Mouse (Mus musculus) stomach, postnatal 0 days (tissue): ENCODE measurements around the gene Npm3.

ENCODE experiments used
- CTCF ChIP-seq: IDR thresholded peaks from 2 replicates; pipeline ENCODE4 v1.5.1; 2016; ENCODE audit warnings: antibody characterized with exemption, low read depth, mild to moderate bottlenecking, moderate library complexity
- EP300 ChIP-seq: optimal IDR thresholded peaks from 2 replicates; pipeline ENCODE3; 2016; ENCODE audit warnings: antibody characterized with exemption

GRCm38 (mm10) chr19:45742984-45743575, 6.3 kb downstream of the Npm3 start:
- TF ChIP-seq CTCF, result no peak
- TF ChIP-seq EP300, result no peak
